Mouse (Mus musculus): Measurements from ENCODE around the gene Cxcl14. TPM values are rescaled to one million over a fixed set of nuclear protein-coding genes. Genes with fewer than 3 reads are reported as not detected.

Gene Cxcl14
- polyA plus RNA-seq, 1 experiment = 78.2 TPM

- Histone ChIP-seq H3K27ac (ENCODE audit: insufficient read depth, low read length) (no peak overlapping the region), H3K27me3 (ENCODE audit: control insufficient read depth, insufficient read depth, low read length) (no peaks in the 10 kb centered on the region), H3K4me1 (ENCODE audit: control insufficient read depth, insufficient read depth, low read length) (no peaks in the 10 kb centered on the region; the same call in 1 of the 2 replicates), H3K4me3 (replicated peaks; ENCODE audit: insufficient read depth, low read depth, low read length) (no peak overlapping the region)
- 47% methylated on average over 3 of the region's 3 CpGs for WGBS
- no peak for DNase-seq
- no peak for TF ChIP-seq CTCF (IDR thresholded peaks at IDR 0.05; ENCODE audit: borderline replicate concordance, insufficient read depth, low read depth, low read length)
- no peak for TF ChIP-seq POLR2A (IDR thresholded peaks at IDR 0.05; ENCODE audit: borderline replicate concordance, insufficient read depth, low read length)
Observed at GRCm38 (mm10) chr13:56315201-56315600, 18.9 kb upstream of the Cxcl14 start.

DNA sequence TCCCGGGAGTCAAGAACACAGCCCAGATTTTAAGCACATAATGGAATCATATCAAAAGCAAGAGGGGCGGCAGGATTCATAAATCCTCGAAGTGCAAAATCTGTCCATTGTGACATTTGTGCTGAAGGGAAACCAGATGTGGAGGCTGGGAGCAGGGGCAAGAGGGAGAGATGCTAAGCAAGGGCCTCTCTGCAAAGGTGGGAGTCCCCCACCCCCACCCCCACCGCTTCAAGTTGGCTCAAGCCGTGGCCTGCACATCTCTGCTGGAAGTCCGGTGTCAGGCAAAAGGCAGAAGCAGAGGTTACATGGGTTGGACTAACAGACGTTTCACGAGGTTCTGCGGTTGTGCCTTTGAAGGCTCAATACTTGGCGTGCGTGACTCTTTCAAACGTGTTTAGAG lies 8.7 kb upstream of the Cxcl14 start:
- DNase-seq = no peak
- no peak overlapping the region for H3K4me3 ChIP-seq (replicated peaks; ENCODE audit: insufficient read depth, low read depth, low read length)
- WGBS = 63% methylated on average over 12 of the region's 12 CpGs
- H3K4me1 ChIP-seq (ENCODE audit: control insufficient read depth, insufficient read depth, low read length) = no peaks in the 10 kb centered on the region; the same call in 1 of the 2 replicates
- no peak overlapping the region for H3K27ac ChIP-seq (ENCODE audit: insufficient read depth, low read length)
- no peak for TF ChIP-seq POLR2A (IDR thresholded peaks at IDR 0.05; ENCODE audit: borderline replicate concordance, insufficient read depth, low read length)
- TF ChIP-seq CTCF (IDR thresholded peaks at IDR 0.05; ENCODE audit: borderline replicate concordance, insufficient read depth, low read depth, low read length) = no peak
- H3K27me3 ChIP-seq (ENCODE audit: control insufficient read depth, insufficient read depth, low read length) = no peaks in the 10 kb centered on the region

DNA sequence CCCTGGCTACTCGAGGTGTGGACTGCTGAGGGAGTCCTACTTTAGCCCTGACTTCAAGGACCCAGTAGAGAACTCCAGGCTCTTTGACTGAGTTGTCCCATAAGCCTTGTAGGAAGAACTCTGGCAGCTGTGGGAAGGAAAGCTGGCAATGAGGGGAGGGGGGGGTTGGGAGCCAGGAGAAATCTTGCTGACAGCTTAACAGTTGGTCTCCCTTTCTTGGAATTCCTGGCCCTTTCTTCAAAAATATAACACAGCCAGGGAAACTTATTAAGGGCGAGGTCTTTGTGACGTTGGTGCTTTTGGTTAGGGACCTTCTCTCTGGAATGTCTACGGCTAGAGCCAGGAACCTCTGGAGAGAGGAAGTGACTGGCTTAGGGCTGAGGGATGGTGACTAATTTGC lies 8.1 kb upstream of the Cxcl14 start:
- 62% methylated on average over 4 of the region's 4 CpGs for WGBS
- no peak overlapping the region for H3K27ac ChIP-seq (ENCODE audit: insufficient read depth, low read length)
- DNase-seq = no peak
- H3K4me1 ChIP-seq (ENCODE audit: control insufficient read depth, insufficient read depth, low read length) = no peaks in the 10 kb centered on the region; the same call in 1 of the 2 replicates
- no peak for TF ChIP-seq POLR2A (IDR thresholded peaks at IDR 0.05; ENCODE audit: borderline replicate concordance, insufficient read depth, low read length)
- TF ChIP-seq CTCF (IDR thresholded peaks at IDR 0.05; ENCODE audit: borderline replicate concordance, insufficient read depth, low read depth, low read length) = no peak
- H3K4me3 ChIP-seq (replicated peaks; ENCODE audit: insufficient read depth, low read depth, low read length) = no peak overlapping the region
- H3K27me3 ChIP-seq (ENCODE audit: control insufficient read depth, insufficient read depth, low read length) = no peaks in the 10 kb centered on the region

GRCm38 (mm10) chr13:56299336-56299735 lies 3.0 kb upstream of the Cxcl14 start:
- Histone ChIP-seq H3K4me3 (replicated peaks; ENCODE audit: insufficient read depth, low read depth, low read length) (no peak overlapping the region), H3K27me3 (ENCODE audit: control insufficient read depth, insufficient read depth, low read length) (no peaks in the 10 kb centered on the region; the same call in 1 of the 2 replicates), H3K4me1 (ENCODE audit: control insufficient read depth, insufficient read depth, low read length) (peaks cover 3% of the 10 kb centered on the region; the same call in 1 of the 2 replicates), H3K27ac (ENCODE audit: insufficient read depth, low read length) (no peak overlapping the region)
- WGBS = 94% methylated on average over 11 of the region's 11 CpGs
- DNase-seq = no peak
- TF ChIP-seq POLR2A (IDR thresholded peaks at IDR 0.05; ENCODE audit: borderline replicate concordance, insufficient read depth, low read length) (no peak), CTCF (IDR thresholded peaks at IDR 0.05; ENCODE audit: borderline replicate concordance, insufficient read depth, low read depth, low read length) (no peak)

GRCm38 (mm10) chr13:56296659-56297020 lies 289 bp upstream of the Cxcl14 start:
- Histone ChIP-seq H3K4me1 (ENCODE audit: control insufficient read depth, insufficient read depth, low read length) (peaks cover 3% of the 10 kb centered on the region; the same call in 1 of the 2 replicates), H3K27me3 (ENCODE audit: control insufficient read depth, insufficient read depth, low read length) (no peaks in the 10 kb centered on the region; the same call in 1 of the 2 replicates), H3K4me3 (replicated peaks; ENCODE audit: insufficient read depth, low read depth, low read length) (peak overlapping the region; percentile 15), H3K27ac (ENCODE audit: insufficient read depth, low read length) (no peak overlapping the region)
- WGBS = 13% methylated on average over 8 of the region's 8 CpGs
- no peak for DNase-seq
- TF ChIP-seq POLR2A (IDR thresholded peaks at IDR 0.05; ENCODE audit: borderline replicate concordance, insufficient read depth, low read length) (no peak), CTCF (IDR thresholded peaks at IDR 0.05; ENCODE audit: borderline replicate concordance, insufficient read depth, low read depth, low read length) (no peak)

- Histone ChIP-seq H3K27ac (ENCODE audit: insufficient read depth, low read length) (0 out of 2 replicates have a peak overlapping the region, but pooled peaks have one; percentile 28), H3K4me1 (ENCODE audit: control insufficient read depth, insufficient read depth, low read length) (peaks cover 3% of the 10 kb centered on the region; the same call in 1 of the 2 replicates), H3K4me3 (replicated peaks; ENCODE audit: insufficient read depth, low read depth, low read length) (peak overlapping the region; percentile 22), H3K27me3 (ENCODE audit: control insufficient read depth, insufficient read depth, low read length) (no peaks in the 10 kb centered on the region; the same call in 1 of the 2 replicates)
- 9% methylated on average over 13 of the region's 13 CpGs for WGBS
- TF ChIP-seq POLR2A (IDR thresholded peaks at IDR 0.05; ENCODE audit: borderline replicate concordance, insufficient read depth, low read length) = no peak
- no peak for TF ChIP-seq CTCF (IDR thresholded peaks at IDR 0.05; ENCODE audit: borderline replicate concordance, insufficient read depth, low read depth, low read length)
- no peak for DNase-seq
Observed at GRCm38 (mm10) chr13:56295586-56295942, 787 bp downstream of the Cxcl14 start.

- TF ChIP-seq POLR2A (IDR thresholded peaks at IDR 0.05; ENCODE audit: borderline replicate concordance, insufficient read depth, low read length) (no peak), CTCF (IDR thresholded peaks at IDR 0.05; ENCODE audit: borderline replicate concordance, insufficient read depth, low read depth, low read length) (no peak)
- DNase-seq = peak; percentile 11 to 32
- 20% methylated on average over 10 of the region's 10 CpGs for WGBS
- Histone ChIP-seq H3K27me3 (ENCODE audit: control insufficient read depth, insufficient read depth, low read length) (no peaks in the 10 kb centered on the region; the same call in 1 of the 2 replicates), H3K4me1 (ENCODE audit: control insufficient read depth, insufficient read depth, low read length) (peaks cover 3% of the 10 kb centered on the region; the same call in 1 of the 2 replicates), H3K4me3 (replicated peaks; ENCODE audit: insufficient read depth, low read depth, low read length) (no peak overlapping the region), H3K27ac (ENCODE audit: insufficient read depth, low read length) (no peak overlapping the region)
Observed at GRCm38 (mm10) chr13:56294908-56295307, 1.4 kb downstream of the Cxcl14 start.

DNA sequence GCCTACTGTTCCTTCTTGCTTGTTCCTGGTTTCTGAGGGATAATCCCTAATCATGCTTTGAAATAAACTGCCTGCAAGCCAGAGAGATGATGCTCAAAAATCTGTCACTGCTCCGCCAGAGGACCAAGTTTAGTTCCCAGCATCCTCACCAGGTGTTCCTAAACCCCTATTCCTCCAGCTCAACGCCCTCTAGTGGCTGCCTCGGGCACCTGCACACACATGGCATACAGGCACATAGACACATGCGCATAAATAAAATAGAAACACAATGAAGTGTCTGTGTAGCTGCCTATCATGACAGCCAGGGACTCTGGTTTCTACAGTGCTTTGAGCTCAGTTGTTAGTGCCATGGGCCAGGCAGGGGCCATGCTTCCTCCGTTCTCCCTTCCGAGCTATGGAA lies 6.4 kb downstream of the Cxcl14 start:
- WGBS = 82% methylated on average over 6 of the region's 6 CpGs
- H3K27ac ChIP-seq (ENCODE audit: insufficient read depth, low read length) = no peak overlapping the region
- TF ChIP-seq CTCF (IDR thresholded peaks at IDR 0.05; ENCODE audit: borderline replicate concordance, insufficient read depth, low read depth, low read length) (no peak), POLR2A (IDR thresholded peaks at IDR 0.05; ENCODE audit: borderline replicate concordance, insufficient read depth, low read length) (no peak)
- no peaks in the 10 kb centered on the region for H3K27me3 ChIP-seq (ENCODE audit: control insufficient read depth, insufficient read depth, low read length)
- DNase-seq = no peak
- no peaks in the 10 kb centered on the region for H3K4me1 ChIP-seq (ENCODE audit: control insufficient read depth, insufficient read depth, low read length)
- H3K4me3 ChIP-seq (replicated peaks; ENCODE audit: insufficient read depth, low read depth, low read length) = no peak overlapping the region
